Mouse (Mus musculus): ENCODE data around the gene Kcnj16.

GRCm38 (mm10) chr11:111009471-111009870, 41.6 kb downstream of the Kcnj16 start:
- TF ChIP-seq CTCF (IDR thresholded peaks at IDR 0.05 in 2 of 3, conservative IDR thresholded peaks at IDR 0.05 in 1 of 3; ENCODE audit: control insufficient read depth in 1 of 3, insufficient read depth in 1 of 3, low read depth in 2 of 3, low read length in 3 of 3, poor library complexity in 1 of 3, severe bottlenecking in 1 of 3) (no peak), POLR2A (IDR thresholded peaks at IDR 0.05; ENCODE audit: control insufficient read depth in 1 of 2, insufficient read depth in 1 of 2, low read depth in 1 of 2, low read length in 2 of 2, poor library complexity in 1 of 2) (no peak), NELFE (IDR thresholded peaks at IDR 0.05; ENCODE audit: low read depth, low read length) (no peak), TAL1 (IDR thresholded peaks at IDR 0.05; ENCODE audit: low read length) (no peak), USF1 (IDR thresholded peaks at IDR 0.05; ENCODE audit: low read depth, low read length) (no peak), KAT2A (conservative IDR thresholded peaks at IDR 0.05; ENCODE audit: low read depth, low read length) (no peak), MXI1 (IDR thresholded peaks at IDR 0.05; ENCODE audit: low read depth, low read length) (no peak)
